In the genomic region with DNA sequence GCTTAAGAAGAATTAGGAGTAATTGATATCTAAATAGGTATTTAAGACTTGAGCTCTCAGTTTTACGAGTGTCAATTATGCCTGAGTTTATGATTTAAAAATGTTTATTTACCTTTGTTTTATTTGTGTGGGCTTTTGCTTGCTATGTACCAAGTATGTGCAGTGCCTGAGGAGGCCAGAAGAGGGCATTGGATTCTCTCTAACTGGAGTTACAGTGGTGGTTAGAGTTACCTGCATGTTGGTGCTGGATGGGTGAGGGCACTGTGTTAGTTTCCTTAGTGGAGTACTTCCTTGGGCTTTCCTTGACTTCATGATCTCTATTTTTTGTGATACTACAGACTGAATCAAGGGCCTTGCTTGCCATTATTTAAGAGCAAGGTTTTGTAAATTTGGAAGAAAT, we compare ENCODE assay signal across 9 mouse cellular contexts. TPM values are rescaled to one million over a fixed set of nuclear protein-coding genes. Genes with fewer than 3 reads are reported as not detected.
DNase-seq lines count a peak whose midpoint lies in the region; ATAC-seq lines count a peak whose summit lies in the region.
"Had no signal": no experiment of that assay in that cellular context is flagged by ENCODE, and none has a peak within 500 bp of the region (broad histone marks: within the 10 kb centered on the region; RNA-seq: fewer than 3 reads in every experiment).

No protein-coding gene starts in this region.

- no peaks in the 10 kb centered on the region for H3K4me1 ChIP-seq in forebrain, embryonic 12.5 days
- H3K4me1 ChIP-seq in forebrain, embryonic 10.5 days: no peaks in the 10 kb centered on the region
- H3K4me1 ChIP-seq in midbrain, embryonic 15.5 days: no peaks in the 10 kb centered on the region
- no peaks in the 10 kb centered on the region for H3K4me1 ChIP-seq in midbrain, embryonic 13.5 days (replicated peaks)

- no peak overlapping the region for H3K27ac ChIP-seq in forebrain, embryonic 12.5 days
- H3K27ac ChIP-seq in forebrain, embryonic 10.5 days: no peak overlapping the region
- no peak overlapping the region for H3K27ac ChIP-seq in midbrain, embryonic 15.5 days
- H3K27ac ChIP-seq in midbrain, embryonic 13.5 days: no peak overlapping the region

- intact Hi-C loops in left cerebral cortex, postnatal 36 days (cut with DNase I): no loop called here

- H3K9me3 ChIP-seq in forebrain, embryonic 12.5 days: no peaks in the 10 kb centered on the region
- peaks cover 5% of the 10 kb centered on the region; the same call in 1 of the 2 replicates for H3K9me3 ChIP-seq in forebrain, embryonic 10.5 days
- no peaks in the 10 kb centered on the region for H3K9me3 ChIP-seq in midbrain, embryonic 15.5 days
- H3K9me3 ChIP-seq in midbrain, embryonic 13.5 days: 0 out of 2 replicates have a peak, but pooled peaks cover 3% of the 10 kb centered on the region

- peaks cover 50% of the 10 kb centered on the region for H3K36me3 ChIP-seq in forebrain, embryonic 12.5 days (replicated peaks)
- peaks cover 64% of the 10 kb centered on the region for H3K36me3 ChIP-seq in forebrain, embryonic 10.5 days (replicated peaks)
- peaks cover 23% of the 10 kb centered on the region for H3K36me3 ChIP-seq in midbrain, embryonic 15.5 days (replicated peaks)
- peaks cover 41% of the 10 kb centered on the region for H3K36me3 ChIP-seq in midbrain, embryonic 13.5 days

- no peak for DNase-seq in forebrain, embryonic 10.5 days (ENCODE audit: extremely low spot score, low spot score)
- peak; percentile 35 for DNase-seq in embryo, embryonic 10.5 days (ENCODE audit: low spot score)
- DNase-seq in lung, postnatal 25 days (ENCODE audit: low spot score): peak; percentile 25
- DNase-seq in gastrocnemius, adult 8-10 months (ENCODE audit: low spot score in 2 of 2): no peak
- no peak for DNase-seq in left cerebral cortex, postnatal 36 days (ENCODE audit: low spot score in 2 of 2)

- H3K4me2 ChIP-seq in forebrain, embryonic 12.5 days: no peak overlapping the region
- no peak overlapping the region for H3K4me2 ChIP-seq in midbrain, embryonic 15.5 days
- no peak overlapping the region for H3K4me2 ChIP-seq in midbrain, embryonic 13.5 days (replicated peaks)

- no peaks in the 10 kb centered on the region for H3K27me3 ChIP-seq in forebrain, embryonic 12.5 days
- H3K27me3 ChIP-seq in forebrain, embryonic 10.5 days (ENCODE audit: poor library complexity, severe bottlenecking): no peaks in the 10 kb centered on the region
- H3K27me3 ChIP-seq in midbrain, embryonic 15.5 days (replicated peaks): no peaks in the 10 kb centered on the region
- H3K27me3 ChIP-seq in midbrain, embryonic 13.5 days: no peaks in the 10 kb centered on the region
- H3K27me3 ChIP-seq: megakaryocyte, embryonic 14.5 days had no signal

- peak; percentile 23; the same call in 1 of the 2 replicates for ATAC-seq in forebrain, embryonic 12.5 days (ENCODE audit: low FRiP score)
- ATAC-seq in midbrain, embryonic 15.5 days (replicated peaks): 0 out of 2 replicates have a peak, but pooled peaks have one; percentile 60
- no peak for ATAC-seq in midbrain, embryonic 13.5 days

- WGBS in forebrain, embryonic 12.5 days: 62% methylated on average over 1 of the region's 1 CpGs
- WGBS in forebrain, embryonic 10.5 days: 69% methylated on average over 1 of the region's 1 CpGs
- WGBS in midbrain, embryonic 15.5 days: 69% methylated on average over 1 of the region's 1 CpGs
- WGBS in midbrain, embryonic 13.5 days: 83% methylated on average over 1 of the region's 1 CpGs

- no peak overlapping the region for H3K4me3 ChIP-seq in forebrain, embryonic 12.5 days (replicated peaks)
- no peak overlapping the region for H3K4me3 ChIP-seq in forebrain, embryonic 10.5 days
- H3K4me3 ChIP-seq in midbrain, embryonic 15.5 days: no peak overlapping the region
- no peak overlapping the region for H3K4me3 ChIP-seq in midbrain, embryonic 13.5 days (replicated peaks)
- H3K4me3 ChIP-seq: megakaryocyte, embryonic 14.5 days had no signal

- H3K9ac ChIP-seq in forebrain, embryonic 12.5 days: no peak overlapping the region
- H3K9ac ChIP-seq in midbrain, embryonic 15.5 days: no peak overlapping the region
- H3K9ac ChIP-seq in midbrain, embryonic 13.5 days (replicated peaks): no peak overlapping the region

RNA-seq across cellular contexts. Expression of a gene that starts 10.6 kb away (rescaled TPM):
- 45.0 and 47.2 TPM in 2 replicates for polyA plus RNA-seq in forebrain, embryonic 12.5 days (2016; fragmentation: Nextera tagmentation; extraction: Ambion mirVana)
- polyA plus RNA-seq in forebrain, embryonic 10.5 days (2016; fragmentation: Nextera tagmentation; extraction: Ambion mirVana): 40.7 and 42.2 TPM in 2 replicates
- polyA plus RNA-seq in midbrain, embryonic 15.5 days (2015; fragmentation: Nextera tagmentation; extraction: Ambion mirVana): 60.8 and 61.7 TPM in 2 replicates
- 52.5 and 56.1 TPM in 2 replicates for polyA plus RNA-seq in midbrain, embryonic 13.5 days (2015; fragmentation: Nextera tagmentation; extraction: Ambion mirVana)
- 10 to 100 TPM; 13.7 to 23.0 (median 14.9) TPM for total RNA-seq in gastrocnemius, adult 8-10 months (2022)
- 10 to 100 TPM; 58.8 to 65.1 TPM for total RNA-seq in left cerebral cortex, postnatal 36 days (2021)

RNA-seq across cellular contexts. Expression of a gene that starts 25.8 kb away (rescaled TPM):
- 18.3 and 25.3 TPM in 2 replicates for polyA plus RNA-seq in forebrain, embryonic 12.5 days (2016; fragmentation: Nextera tagmentation; extraction: Ambion mirVana)
- polyA plus RNA-seq in forebrain, embryonic 10.5 days (2016; fragmentation: Nextera tagmentation; extraction: Ambion mirVana): 10.9 and 11.4 TPM in 2 replicates
- polyA plus RNA-seq in midbrain, embryonic 15.5 days (2015; fragmentation: Nextera tagmentation; extraction: Ambion mirVana): 23.7 and 26.7 TPM in 2 replicates
- 21.5 and 21.8 TPM in 2 replicates for polyA plus RNA-seq in midbrain, embryonic 13.5 days (2015; fragmentation: Nextera tagmentation; extraction: Ambion mirVana)
- 10 to 100 TPM; 33.3 to 45.8 (median 39.3) TPM for total RNA-seq in gastrocnemius, adult 8-10 months (2022)
- 100 to 1,000 TPM; 102 to 132 TPM for total RNA-seq in left cerebral cortex, postnatal 36 days (2021)

Comparison
In these comparisons a context has a peak if more than half of its experiments do, and no peak if none do; other contexts are left out.
1. DNase-seq: peak in embryo, embryonic 10.5 days (single experiment) and lung, postnatal 25 days (single experiment); none in forebrain, embryonic 10.5 days (single experiment), gastrocnemius, adult 8-10 months (0 of 2) and left cerebral cortex, postnatal 36 days (0 of 2).